Mouse (Mus musculus) adrenal gland, postnatal 4 days (tissue): ENCODE data around the gene Mkks. TPM values are rescaled to one million over a fixed set of nuclear protein-coding genes. Genes with fewer than 3 reads are reported as not detected.
A peak's percentile ranks its signal among the peaks of the same experiment; 100 is the strongest.
"Not testable (repeated sequence)": the region's sequence is repeated elsewhere in the genome, so short reads cannot be mapped to it uniquely, and the experiment has no call there.

ENCODE experiments used
- DNase-seq, 2 experiments: peaks; one replicate each; pipeline ENCODE4 v3.0.0; 2021 to 2022; ENCODE audit warnings: low spot score in 2 of 2, mixed read lengths in 2 of 2
- long read RNA-seq, 2 experiments: library from polyadenylated mRNA; stranded (forward); transcript quantifications; one replicate each; pipeline ENCODE4 v2.0.0; 2021
- total RNA-seq, 2 experiments: library from RNA; stranded (reverse); gene quantifications; 2 replicates each; pipeline ENCODE4 v1.2.3; 2021

Mkks gene
- 10 to 100 TPM; 13.2 to 18.9 TPM for total RNA-seq
- long read RNA-seq, experiment 1, partial matches to known transcripts = 1 of 8 reads
- long read RNA-seq, experiment 1, other reads (novel, unspliced or antisense) = 3 of 8 reads
- long read RNA-seq, experiment 2, partial matches to known transcripts = 4 of 9 reads
- long read RNA-seq, experiment 2, other reads (novel, unspliced or antisense) = 1 of 9 reads

GRCm38 (mm10) chr2:136891068-136891950 is at the start of gene Mkks, which contains the start of the genes Slx4ip and AL731706.1:
TSS of gene Mkks (minus strand) at chr2:136891389.
TSS of gene Slx4ip (plus strand) at chr2:136891218.
TSS of gene AL731706.1 (minus strand) at chr2:136891389.
- DNase-seq = peak; percentile 94 to 98

GRCm38 (mm10) chr2:136938249-136938648 is 47.1 kb upstream of the Mkks start:
- no peak for DNase-seq

- DNase-seq = no peak
Measured at GRCm38 (mm10) chr2:136936391-136937288, 45.5 kb upstream of the Mkks start.

GRCm38 (mm10) chr2:136921003-136921408 is 29.8 kb upstream of the Mkks start:
- no peak for DNase-seq

- no peak for DNase-seq
Measured at GRCm38 (mm10) chr2:136920257-136920993, 29.2 kb upstream of the Mkks start.

GRCm38 (mm10) chr2:136919433-136919832 is 28.2 kb upstream of the Mkks start:
- no peak for DNase-seq

GRCm38 (mm10) chr2:136914334-136914902 is 23.2 kb upstream of the Mkks start:
- DNase-seq = no peak

GRCm38 (mm10) chr2:136913021-136913420 is 21.8 kb upstream of the Mkks start:
- DNase-seq = no peak

GRCm38 (mm10) chr2:136911958-136912411 is 20.8 kb upstream of the Mkks start:
- no peak for DNase-seq

GRCm38 (mm10) chr2:136909298-136909697 is 18.1 kb upstream of the Mkks start:
- no peak for DNase-seq

- DNase-seq = no peak
Measured at GRCm38 (mm10) chr2:136908596-136908995, 17.4 kb upstream of the Mkks start.

- DNase-seq = no peak
Measured at GRCm38 (mm10) chr2:136896131-136896530, 4.9 kb upstream of the Mkks start.

- no peak for DNase-seq
Measured at GRCm38 (mm10) chr2:136894494-136894893, 3.3 kb upstream of the Mkks start.

- DNase-seq = peak; percentile 70 to 89
Measured at GRCm38 (mm10) chr2:136891951-136892371, 772 bp upstream of the Mkks start.

- not testable (repeated sequence) for DNase-seq
Measured at GRCm38 (mm10) chr2:136890716-136891067, 497 bp downstream of the Mkks start.

- no peak for DNase-seq
Measured at GRCm38 (mm10) chr2:136886846-136887245, 4.3 kb downstream of the Mkks start.

GRCm38 (mm10) chr2:136885579-136885978 is 5.6 kb downstream of the Mkks start, which contains the start of gene AL731706.2:
TSS of gene AL731706.2 (minus strand) at chr2:136885679.
- DNase-seq = no peak

- no peak for DNase-seq
Measured at GRCm38 (mm10) chr2:136854543-136855388, 36.4 kb downstream of the Mkks start.

- no peak for DNase-seq
Measured at GRCm38 (mm10) chr2:136850366-136850765, 40.8 kb downstream of the Mkks start.
